Mouse (Mus musculus) granulocyte monocyte progenitor cell, adult 5-6 weeks (primary cell): ENCODE data around the gene Cacybp. TPM values are rescaled to one million over a fixed set of nuclear protein-coding genes. Genes with fewer than 3 reads are reported as not detected.
A peak's percentile ranks its signal among the peaks of the same experiment; 100 is the strongest.

Experiments used
- ATAC-seq: replicated peaks from 2 replicates; pipeline ENCODE4 v1.8.0; 2016; ENCODE audit warnings: mild to moderate bottlenecking, moderate TSS enrichment, inconsistent platforms; ENCODE audit not compliant: poor library complexity, severe bottlenecking
- total RNA-seq, 2 experiments: library from RNA; stranded (forward) in 1 of 2; stranded (reverse) in 1 of 2; fragments of 200-712, 200-1000 nt in 1 of 2; fragments of >200 nt in 1 of 2; fragmentation: Nextera tagmentation in 1 of 2; gene quantifications; 2 replicates each; pipeline ENCODE4 v1.2.3; 2014 to 2017

The Cacybp gene
- 161 and 188 TPM in 2 replicates for total RNA-seq (2014; fragmentation: Nextera tagmentation)
- total RNA-seq (2017): 288 and 319 TPM in 2 replicates

- ATAC-seq: peak; percentile 86
These were observed at the start of gene Cacybp for GRCm38 (mm10) chr1:160212703-160213669. Gene Cacybp (minus strand): TSS chr1:160212875.

DNA sequence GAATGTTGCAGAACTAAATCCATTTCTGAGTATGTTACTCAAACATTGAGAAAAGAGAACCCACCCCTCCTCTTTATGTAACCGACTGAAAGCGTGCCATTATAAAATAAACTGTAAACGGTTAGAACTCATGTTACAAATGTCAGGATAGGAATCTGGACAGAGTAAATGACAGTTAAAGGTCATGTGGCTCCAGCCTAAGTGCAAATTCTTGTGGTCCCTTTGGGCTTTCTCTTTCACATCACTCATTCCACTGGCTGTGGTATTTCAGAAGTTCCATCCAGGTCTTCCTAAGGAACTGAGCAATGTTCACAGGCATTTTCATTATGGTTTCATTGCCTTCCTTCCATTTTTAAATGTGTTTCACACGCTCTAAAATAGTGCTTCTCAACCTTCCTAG, 49.7 kb upstream of the Cacybp start:
- ATAC-seq: 0 out of 2 replicates have a peak, but pooled peaks have one; percentile 16

DNA sequence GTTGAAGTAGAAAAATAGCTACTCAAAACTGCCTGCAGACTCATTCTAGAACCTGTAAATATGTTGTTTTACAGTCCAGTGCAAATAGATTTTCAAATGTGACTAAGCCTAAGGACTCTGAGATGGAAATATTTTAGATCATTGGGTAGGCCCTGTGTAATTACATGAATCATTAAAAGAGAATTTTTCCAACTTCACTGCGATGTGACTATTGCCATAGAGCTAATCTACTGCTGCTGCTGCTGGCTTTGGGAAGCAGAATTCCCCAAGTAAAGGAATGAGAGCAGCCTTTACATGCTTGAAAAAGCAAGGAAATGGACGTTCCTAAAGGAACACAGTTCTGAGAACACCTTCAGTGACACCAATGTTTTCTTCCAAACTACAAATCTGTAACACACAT, 49.2 kb upstream of the Cacybp start:
- ATAC-seq: no peak

DNA sequence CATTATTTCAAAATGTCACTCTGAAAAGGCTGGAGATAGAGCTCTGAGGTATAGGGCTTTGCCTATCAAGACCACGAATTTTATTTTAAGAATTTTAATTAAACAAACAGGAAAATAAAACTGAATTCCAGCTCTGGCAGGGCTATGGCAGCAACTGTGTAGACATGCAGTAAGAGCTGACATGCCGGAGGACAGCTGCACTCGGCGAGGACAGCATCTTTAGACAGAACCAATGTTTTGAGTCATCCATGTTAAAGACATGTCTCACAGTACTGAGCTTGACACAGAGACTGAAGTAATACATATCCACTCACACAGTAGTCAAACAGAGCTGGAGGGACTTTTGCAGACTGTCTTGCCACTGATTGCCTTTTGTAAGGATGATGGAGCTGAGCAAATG, 47.9 kb upstream of the Cacybp start:
- no peak for ATAC-seq

- ATAC-seq: no peak
These were observed 47.2 kb upstream of the Cacybp start for GRCm38 (mm10) chr1:160259884-160260283.

GRCm38 (mm10) chr1:160253108-160253507, 40.4 kb upstream of the Cacybp start:
- ATAC-seq: no peak

- ATAC-seq: peak; percentile 87
These were observed 38.8 kb upstream of the Cacybp start for GRCm38 (mm10) chr1:160251388-160252007.

DNA sequence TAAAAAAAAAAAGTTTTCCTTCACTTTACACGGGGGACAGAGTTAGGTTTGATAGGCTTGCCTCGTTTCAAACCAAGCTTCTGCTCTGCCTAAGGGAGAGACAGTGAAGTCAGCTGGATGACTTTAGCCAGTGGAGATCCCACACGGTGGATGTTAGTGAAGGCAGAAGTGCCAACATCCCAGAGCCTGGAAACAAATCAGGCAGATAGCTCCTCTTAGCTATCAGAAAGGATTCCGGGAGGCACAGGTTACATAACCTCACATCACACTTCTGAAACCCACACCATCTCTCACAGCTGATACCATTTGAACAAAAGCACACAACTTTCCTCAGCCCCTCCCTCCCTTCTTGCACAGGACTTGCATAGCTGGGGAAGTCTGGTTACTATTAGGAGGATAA, 38.1 kb upstream of the Cacybp start:
- ATAC-seq: 0 out of 2 replicates have a peak, but pooled peaks have one; percentile 3

DNA sequence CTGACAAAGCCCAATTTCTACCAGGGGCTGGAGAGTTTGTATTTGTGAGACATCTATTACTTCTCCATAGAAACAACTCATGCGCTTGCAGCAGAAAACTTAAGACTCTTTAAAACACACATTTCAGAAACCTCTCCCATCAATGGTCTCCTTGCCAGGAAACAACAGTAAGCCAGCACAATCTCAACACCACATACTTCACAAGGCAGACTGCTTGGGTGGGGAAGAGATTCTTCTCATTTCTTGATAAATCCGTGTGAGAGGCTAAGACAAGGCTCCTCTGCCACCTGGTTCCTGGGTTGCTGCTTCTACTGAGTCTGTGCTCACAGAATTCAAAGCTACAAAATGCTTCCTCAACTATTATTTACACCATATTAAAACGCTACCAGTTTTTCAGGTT, 37.1 kb upstream of the Cacybp start:
- ATAC-seq: no peak

GRCm38 (mm10) chr1:160247473-160247872, 34.8 kb upstream of the Cacybp start:
- ATAC-seq: no peak

- ATAC-seq: no peak
These were observed 34.2 kb upstream of the Cacybp start for GRCm38 (mm10) chr1:160246844-160247243.

DNA sequence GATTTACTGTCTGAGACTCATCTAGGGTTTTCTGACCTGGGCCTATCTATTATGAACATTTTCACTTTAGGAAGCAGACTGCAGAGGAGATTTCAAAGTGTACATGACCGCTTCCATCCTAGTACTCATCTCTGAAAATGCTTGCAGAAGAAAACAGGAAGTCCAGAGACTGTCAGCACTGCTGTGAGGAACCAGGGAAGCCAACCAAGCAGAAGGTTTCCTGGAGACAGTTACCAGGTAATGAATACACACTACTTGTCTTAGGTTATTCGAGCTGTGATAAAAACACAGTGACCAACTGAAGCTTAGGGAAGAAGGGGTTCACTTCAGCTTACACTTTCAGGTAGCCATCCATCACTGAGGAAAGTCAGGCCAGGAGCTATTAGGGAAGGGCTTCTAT, 33.3 kb upstream of the Cacybp start:
- peak; percentile 91 for ATAC-seq

DNA sequence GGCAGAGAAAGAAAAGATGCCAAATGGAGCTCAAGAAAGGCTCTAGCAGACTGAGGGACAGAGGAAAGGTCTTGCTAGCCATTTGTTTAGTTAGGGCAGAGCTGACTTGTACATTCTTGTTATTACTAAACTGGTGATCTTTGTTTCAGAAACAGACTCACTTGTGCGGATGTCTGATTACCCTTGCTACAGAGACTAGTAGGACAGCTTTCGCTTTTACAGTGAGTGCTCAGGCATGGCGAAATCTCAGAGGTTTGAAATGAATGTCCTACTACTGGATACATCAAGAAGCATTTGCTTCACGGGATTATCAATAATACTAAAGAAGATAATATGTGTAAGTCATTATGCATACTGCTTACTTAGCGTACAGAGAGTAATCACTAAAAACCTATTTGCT, 32.0 kb upstream of the Cacybp start:
- no peak for ATAC-seq

DNA sequence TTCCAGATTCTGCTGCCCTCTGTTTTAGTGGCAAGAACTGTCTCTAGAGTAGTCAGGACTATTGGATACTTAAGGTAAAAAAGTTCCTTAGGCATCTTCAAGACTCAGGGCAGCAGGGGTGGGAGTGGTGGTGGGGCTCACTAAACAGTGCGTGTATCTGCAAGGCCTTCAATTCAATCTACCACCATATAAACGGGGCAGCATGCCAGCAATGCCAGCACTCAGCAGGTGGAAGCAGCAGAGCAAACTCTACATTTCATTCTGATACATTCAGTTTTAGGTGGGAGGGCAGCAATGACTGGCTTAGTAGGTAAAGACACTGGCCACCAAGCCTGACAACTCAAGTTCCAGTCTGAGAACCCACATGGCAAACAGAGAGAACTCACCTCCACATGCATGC, 27.4 kb upstream of the Cacybp start:
- ATAC-seq: no peak

DNA sequence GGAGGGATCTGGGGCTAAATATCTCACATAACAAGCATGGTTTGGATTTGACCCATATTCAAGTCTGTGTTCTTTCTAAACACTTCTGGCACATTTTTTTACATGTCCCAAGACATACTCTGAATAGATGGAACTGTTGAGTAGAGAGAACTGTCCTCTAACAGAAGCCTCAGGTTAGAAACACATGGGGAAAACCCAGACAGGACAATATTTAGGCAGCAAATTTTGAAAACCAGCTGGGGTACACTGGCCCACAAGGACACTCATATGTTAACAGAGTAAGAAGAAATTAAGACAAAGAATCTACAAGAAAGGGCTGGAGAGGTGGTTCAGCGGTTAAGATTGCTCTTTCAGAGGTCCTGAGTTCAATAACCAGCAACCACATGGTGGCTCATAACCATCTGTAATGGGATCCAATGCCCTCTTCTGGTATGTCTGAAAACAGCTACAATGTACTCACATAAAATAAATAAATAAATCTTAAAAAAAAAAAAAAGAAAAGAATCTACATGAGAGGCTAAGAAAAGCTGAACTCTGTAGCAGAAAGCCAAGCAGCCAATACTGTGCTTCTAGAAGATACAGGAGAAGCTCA, 26.3 kb upstream of the Cacybp start:
- ATAC-seq: no peak

GRCm38 (mm10) chr1:160237981-160238380, 25.3 kb upstream of the Cacybp start:
- ATAC-seq: no peak

- peak; percentile 97 for ATAC-seq
These were observed 21.2 kb upstream of the Cacybp start for GRCm38 (mm10) chr1:160233921-160234320.

- no peak for ATAC-seq
These were observed 19.4 kb upstream of the Cacybp start for GRCm38 (mm10) chr1:160232113-160232512.

DNA sequence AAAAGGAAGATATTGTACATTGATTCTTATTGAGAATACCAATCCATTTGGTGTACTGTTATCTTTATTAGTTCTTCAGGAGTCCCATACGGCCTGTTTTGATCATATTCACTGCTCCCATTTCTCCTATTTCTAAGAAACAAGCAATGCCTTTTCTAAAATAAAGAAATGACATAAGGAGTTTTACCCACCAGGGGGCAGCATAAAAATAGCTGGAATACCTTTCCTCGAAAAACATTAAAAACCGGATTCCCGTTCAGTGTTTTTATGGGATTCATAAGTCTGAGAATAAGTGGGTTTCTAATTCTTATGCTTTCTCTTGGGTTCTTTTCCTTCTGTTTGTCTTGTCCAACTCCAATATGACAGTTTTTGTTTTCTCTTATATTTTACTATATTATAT, 18.3 kb upstream of the Cacybp start:
- ATAC-seq: no peak

DNA sequence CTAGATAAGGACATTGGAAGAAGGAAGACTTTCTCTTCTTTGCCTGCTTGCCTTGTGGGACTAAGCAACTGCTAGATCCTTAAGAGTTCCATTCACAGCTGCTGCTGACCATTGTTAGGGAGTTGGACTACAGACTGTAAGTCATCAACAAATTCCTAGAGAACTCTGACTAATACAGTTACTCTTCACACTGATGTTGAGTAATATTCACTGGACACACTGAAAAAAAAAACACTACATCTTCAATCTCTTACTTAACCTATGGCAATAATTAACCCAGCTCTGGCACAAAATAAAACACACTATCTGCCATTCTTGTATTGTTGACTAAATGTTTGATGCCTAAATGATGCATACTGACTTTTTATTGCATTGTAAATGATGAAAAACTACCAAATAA, 15.2 kb upstream of the Cacybp start:
- ATAC-seq: no peak

DNA sequence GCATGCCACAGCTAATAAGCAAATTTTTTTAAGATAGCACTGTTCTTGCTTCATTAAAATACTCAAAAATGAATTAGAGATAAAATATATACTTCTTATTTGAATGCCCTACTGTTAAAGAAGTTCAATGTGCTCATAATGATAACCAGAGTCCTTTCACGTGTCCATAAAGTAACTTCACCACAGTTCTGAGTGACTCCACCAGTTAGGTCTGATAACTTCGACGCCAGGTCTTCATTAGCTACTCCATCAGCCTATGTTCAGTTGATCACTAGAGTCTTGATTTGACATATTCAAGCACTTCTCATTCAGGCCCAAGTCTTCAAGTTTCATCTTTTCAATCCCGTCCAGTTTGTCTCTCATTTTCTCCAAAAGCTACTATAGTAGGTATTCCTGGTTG, 14.5 kb upstream of the Cacybp start:
- no peak for ATAC-seq
